Mouse (Mus musculus) brain, embryonic 14.5 days (tissue): Measurements from ENCODE around the gene Lrrk1. TPM values are rescaled to one million over a fixed set of nuclear protein-coding genes. Genes with fewer than 3 reads are reported as not detected.

Source experiments
- DNase-seq: peaks from one replicate; pipeline ENCODE4 v3.0.0-alpha.2; 2011; ENCODE audit warnings: low read depth
- CTCF ChIP-seq: fragments of 200-500 bp; IDR thresholded peaks from 2 replicates; pipeline ENCODE4 v1.5.1; 2012; ENCODE audit warnings: inconsistent platforms, mild to moderate bottlenecking, moderate library complexity, borderline replicate concordance; ENCODE audit not compliant: insufficient read depth, insufficient read length; ENCODE audit errors: extremely low read depth
- POLR2A ChIP-seq: fragments of 200-500 bp; IDR thresholded peaks from 2 replicates; pipeline ENCODE4 v1.6.1; 2012; ENCODE audit warnings: mild to moderate bottlenecking, inconsistent platforms, borderline replicate concordance; ENCODE audit not compliant: poor library complexity, insufficient read depth, insufficient read length, severe bottlenecking; ENCODE audit errors: extremely low read depth
- polyA plus RNA-seq: library from polyadenylated mRNA; depleted of rRNA; stranded (reverse); fragments of >200 nt; gene quantifications from 2 replicates; pipeline ENCODE4 v1.2.3, GENCODE M21; 2012

The Lrrk1 gene
- polyA plus RNA-seq, 1 experiment, result 5.5 TPM

- no peak for DNase-seq
- TF ChIP-seq POLR2A (no peak), CTCF (no peak)
These were observed 11.6 kb downstream of the Lrrk1 start for GRCm38 (mm10) chr7:66376560-66376959.

GRCm38 (mm10) chr7:66375736-66376135 lies 12.4 kb downstream of the Lrrk1 start:
- DNase-seq, result no peak

GRCm38 (mm10) chr7:66373391-66373790 lies 14.8 kb downstream of the Lrrk1 start:
- DNase-seq, result no peak
- no peak for TF ChIP-seq CTCF
- no peak for TF ChIP-seq POLR2A

More at GRCm38 (mm10) chr7:66375736-66376135, 12.4 kb downstream of the Lrrk1 start:
- TF ChIP-seq POLR2A, result no peak
- no peak for TF ChIP-seq CTCF

GRCm38 (mm10) chr7:66370970-66371369 lies 17.2 kb downstream of the Lrrk1 start:
- TF ChIP-seq POLR2A, result no peak
- TF ChIP-seq CTCF, result no peak
- DNase-seq, result no peak

GRCm38 (mm10) chr7:66369934-66370445 lies 18.2 kb downstream of the Lrrk1 start:
- no peak for DNase-seq
- TF ChIP-seq CTCF, result no peak
- no peak for TF ChIP-seq POLR2A

GRCm38 (mm10) chr7:66369071-66369933 lies 18.8 kb downstream of the Lrrk1 start:
- no peak for TF ChIP-seq POLR2A
- no peak for TF ChIP-seq CTCF
- peak; percentile 12 for DNase-seq

GRCm38 (mm10) chr7:66365904-66366303 lies 22.2 kb downstream of the Lrrk1 start, which contains the start of gene Gm10974:
Gene Gm10974, plus strand, starts transcription at chr7:66365905.
- no peak for DNase-seq
- TF ChIP-seq CTCF, result no peak
- no peak for TF ChIP-seq POLR2A

GRCm38 (mm10) chr7:66365411-66365810 lies 22.7 kb downstream of the Lrrk1 start:
- no peak for TF ChIP-seq POLR2A
- TF ChIP-seq CTCF, result no peak
- DNase-seq, result no peak

- TF ChIP-seq POLR2A (no peak), CTCF (no peak)
- DNase-seq, result no peak
These were observed 23.7 kb downstream of the Lrrk1 start for GRCm38 (mm10) chr7:66364491-66364890.

- no peak for DNase-seq
- TF ChIP-seq CTCF (no peak), POLR2A (no peak)
These were observed 29.1 kb downstream of the Lrrk1 start for GRCm38 (mm10) chr7:66359044-66359443.

- TF ChIP-seq CTCF, result no peak
- no peak for TF ChIP-seq POLR2A
- DNase-seq, result no peak
These were observed 29.7 kb downstream of the Lrrk1 start for GRCm38 (mm10) chr7:66358461-66358860.

- no peak for TF ChIP-seq POLR2A
- TF ChIP-seq CTCF, result no peak
- no peak for DNase-seq
These were observed 32.2 kb downstream of the Lrrk1 start for GRCm38 (mm10) chr7:66355791-66356522.

- DNase-seq, result no peak
- TF ChIP-seq POLR2A, result no peak
- TF ChIP-seq CTCF, result no peak
These were observed 33.2 kb downstream of the Lrrk1 start for GRCm38 (mm10) chr7:66354911-66355310.
